In the genomic region with DNA sequence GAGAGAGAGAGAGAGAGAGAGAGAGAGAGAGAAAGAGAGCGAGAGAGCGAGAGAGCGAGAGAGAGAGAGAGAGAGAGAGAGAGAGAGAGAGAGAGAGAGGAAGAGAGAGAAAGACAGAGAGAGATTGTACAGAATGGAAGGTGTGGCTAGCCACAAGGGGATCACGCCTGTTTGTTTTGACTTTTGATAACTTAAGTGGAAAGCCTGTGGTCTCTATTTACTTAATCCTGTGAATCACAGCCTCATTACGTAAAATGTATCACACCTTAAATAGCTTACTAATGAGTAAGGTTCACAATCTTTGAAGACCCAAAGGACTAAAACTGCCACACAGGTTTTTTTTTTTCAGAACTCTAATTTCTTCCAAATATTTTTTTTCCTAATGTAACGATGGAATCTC, we compare ENCODE assay signal across 23 mouse cellular contexts. TPM values are rescaled to one million over a fixed set of nuclear protein-coding genes. Genes with fewer than 3 reads are reported as not detected.
"Had no signal": no experiment of that assay in that cellular context is flagged by ENCODE, and none has a peak within 500 bp of the region (broad histone marks: within the 10 kb centered on the region; RNA-seq: fewer than 3 reads in every experiment).

No protein-coding gene starts in this region.

- H3K4me3 ChIP-seq: limb, embryonic 10.5 days; limb, embryonic 13.5 days; liver, embryonic 12.5 days; liver, embryonic 15.5 days; midbrain, embryonic 13.5 days; myocyte; neural tube, embryonic 13.5 days had no signal

- ATAC-seq: inflammation-experienced regulatory T-cells, adult 6 months; liver, embryonic 12.5 days; midbrain, embryonic 13.5 days; midbrain, embryonic 16.5 days had no signal

- H3K27ac ChIP-seq: limb, embryonic 10.5 days; limb, embryonic 13.5 days; liver, embryonic 12.5 days; liver, embryonic 15.5 days; macrophage; midbrain, embryonic 13.5 days; neural tube, embryonic 13.5 days had no signal

- H3K9me3 ChIP-seq: limb, embryonic 10.5 days; limb, embryonic 13.5 days; liver, embryonic 12.5 days; liver, embryonic 15.5 days; midbrain, embryonic 13.5 days; neural tube, embryonic 13.5 days had no signal

- H3K4me2 ChIP-seq: limb, embryonic 13.5 days; liver, embryonic 12.5 days; liver, embryonic 15.5 days; midbrain, embryonic 13.5 days; neural tube, embryonic 13.5 days had no signal

- H3K27me3 ChIP-seq: limb, embryonic 13.5 days; liver, embryonic 12.5 days; liver, embryonic 15.5 days; midbrain, embryonic 13.5 days; neural tube, embryonic 13.5 days had no signal

- DNase-seq: liver; retina, postnatal 1 day; right cerebral cortex, postnatal 25 days; spleen, adult 18-20 months; thymus, postnatal 4 days had no signal

- H3K36me3 ChIP-seq: limb, embryonic 10.5 days; limb, embryonic 13.5 days; liver, embryonic 12.5 days; liver, embryonic 15.5 days; midbrain, embryonic 13.5 days; neural tube, embryonic 13.5 days had no signal

- H3K9ac ChIP-seq: limb, embryonic 13.5 days; liver, embryonic 12.5 days; liver, embryonic 15.5 days; midbrain, embryonic 13.5 days; neural tube, embryonic 13.5 days had no signal

- H3K4me1 ChIP-seq: limb, embryonic 10.5 days; liver, embryonic 12.5 days; liver, embryonic 15.5 days; midbrain, embryonic 13.5 days; neural tube, embryonic 13.5 days had no signal

RNA-seq across cellular contexts. Expression of a gene that starts 58.7 kb away (rescaled TPM):
- polyA plus RNA-seq: macrophage had no signal

RNA-seq across cellular contexts. Expression of a gene that starts 58.9 kb away (rescaled TPM):
- total RNA-seq: layer of hippocampus, adult 18-20 months; layer of hippocampus, postnatal 14 days; left cerebral cortex, adult 18-20 months; left cerebral cortex, postnatal 25 days; megakaryocyte, adult 5-6 weeks; monocyte, adult 5-6 weeks; neutrophil, adult 5-6 weeks had no signal
- polyA plus RNA-seq: inflammation-experienced regulatory T-cells, adult 6 months; liver, embryonic 12.5 days; liver, embryonic 15.5 days; macrophage; midbrain, embryonic 13.5 days; neural tube, embryonic 13.5 days; testis, adult 2 months had no signal
